Mouse (Mus musculus) heart, adult 11 months (tissue): ENCODE measurements at regions not wholly inside any gene's neighbourhood (a gene's known extent, or its start where the extent isn't known, plus 50 kb on each side); places are given as distances from the start of the nearest gene placed in this dataset.
A peak's percentile ranks its signal among the peaks of the same experiment; 100 is the strongest.

ENCODE experiments used
- DNase-seq: peaks from one replicate; pipeline ENCODE4 v3.0.0; 2022

DNA sequence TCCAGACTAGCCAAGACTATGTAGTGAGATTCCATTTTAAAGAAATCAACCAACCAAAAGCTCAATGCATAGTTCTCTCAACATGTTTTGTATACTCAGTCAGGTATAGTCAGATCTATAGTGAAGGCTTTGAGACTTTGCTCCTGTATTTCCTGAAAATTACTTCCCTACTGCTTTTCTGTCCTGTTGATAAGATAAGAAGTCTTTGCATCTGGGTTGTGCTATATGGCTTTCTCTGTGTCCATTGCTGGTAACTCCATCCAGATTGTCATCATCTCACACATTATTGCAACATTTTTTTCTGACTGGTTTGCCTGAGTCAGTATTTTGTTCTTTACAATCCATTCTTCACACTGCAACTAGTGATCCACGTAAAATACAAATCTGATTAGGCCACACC lies 74.0 kb downstream of the Agtr2 start:
- DNase-seq = no peak

DNA sequence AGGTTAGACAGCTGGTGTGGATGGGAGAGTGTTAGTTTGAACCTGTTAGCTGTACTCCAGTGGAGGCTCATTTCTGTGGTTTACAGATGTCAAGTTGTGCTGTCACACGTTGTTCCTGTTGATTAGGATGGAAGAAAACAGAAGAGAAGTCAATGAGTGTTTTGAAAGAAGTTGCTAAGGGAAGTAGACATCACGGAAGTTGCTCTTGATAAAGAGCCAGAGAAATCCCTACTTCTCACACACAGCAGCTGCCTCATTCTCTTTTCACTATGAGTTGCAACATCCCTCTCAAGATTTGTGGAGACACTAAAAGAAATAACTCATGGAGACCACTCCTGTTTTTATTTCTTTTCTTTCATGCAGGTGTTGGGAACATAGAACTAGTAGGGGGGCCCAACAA lies 82.3 kb downstream of the Agtr2 start:
- peak; percentile 92 for DNase-seq

DNA sequence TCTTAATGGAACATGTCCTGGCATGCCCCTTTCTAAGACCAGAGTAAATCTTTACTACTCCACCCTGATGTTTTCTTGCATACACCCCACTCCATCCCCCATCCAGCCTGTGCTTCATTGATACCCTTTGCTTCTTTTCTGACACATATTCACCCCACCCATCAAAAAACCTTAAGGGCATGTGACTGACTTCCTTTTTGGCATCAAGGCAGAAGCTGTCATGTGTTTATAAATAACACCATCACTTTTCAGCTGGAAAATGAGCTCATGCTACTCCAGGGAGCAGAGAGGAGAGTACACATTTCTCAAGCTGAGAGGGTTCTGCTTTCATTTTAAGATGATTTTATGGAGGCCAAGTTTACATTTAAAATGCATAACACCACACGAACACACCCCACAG lies 83.2 kb downstream of the Agtr2 start:
- DNase-seq = peak; percentile 96

DNA sequence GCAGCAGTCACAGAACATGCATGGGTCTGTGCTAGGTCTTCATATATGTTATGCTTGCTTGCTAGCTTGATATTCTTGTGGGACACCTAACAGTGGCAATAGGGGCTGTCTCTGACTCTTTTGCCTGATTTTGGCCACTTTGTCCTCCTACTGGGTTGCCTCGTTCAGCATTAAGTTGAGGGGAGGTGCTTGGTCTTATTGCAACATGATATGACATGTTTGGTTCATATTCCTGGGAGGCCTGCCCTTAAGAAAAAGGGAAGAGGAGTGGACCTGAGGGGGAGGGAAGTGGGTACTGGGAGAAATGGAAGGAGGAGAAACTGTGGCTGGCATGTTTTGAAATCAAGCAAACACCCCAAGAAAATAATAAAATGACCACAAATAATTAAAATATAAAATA lies 83.6 kb downstream of the Agtr2 start:
- peak; percentile 84 for DNase-seq

DNA sequence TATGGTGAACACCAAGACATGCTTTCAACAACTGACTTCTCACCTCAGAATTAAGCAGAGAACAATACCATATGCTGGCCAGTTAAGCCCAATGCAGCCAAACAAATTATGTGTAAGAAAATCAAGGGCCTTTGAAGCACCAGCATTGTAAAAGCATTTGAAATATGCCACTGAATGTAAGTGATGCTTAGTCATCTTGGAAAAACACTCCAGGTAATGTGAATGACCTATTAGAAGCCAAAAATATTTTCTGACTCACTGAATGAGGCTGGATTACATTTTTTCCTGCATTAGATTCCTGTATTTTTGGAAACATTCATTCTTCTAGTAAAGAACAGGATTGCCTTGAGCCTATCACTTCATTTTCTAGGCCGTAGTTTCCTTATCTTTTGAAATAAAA lies 95.6 kb downstream of the Agtr2 start:
- DNase-seq = no peak

DNA sequence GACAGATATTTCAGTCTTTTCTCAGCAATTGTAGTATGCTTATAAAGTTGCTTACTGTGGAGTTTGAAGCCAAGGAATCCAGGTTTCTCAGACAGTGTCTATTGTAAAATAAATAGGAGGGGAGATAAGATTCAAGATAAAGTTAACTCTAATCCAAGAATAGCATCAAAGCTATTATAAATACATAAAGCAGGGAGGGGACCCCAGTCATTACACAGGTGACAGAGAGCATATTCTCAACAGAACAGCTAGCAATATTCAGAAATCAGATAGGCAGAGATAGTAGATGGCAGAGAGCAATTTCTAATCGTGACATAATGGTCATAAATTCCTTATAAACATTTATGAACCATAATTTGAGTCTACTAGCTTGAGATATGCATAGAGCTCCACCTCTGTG lies 101.7 kb downstream of the Agtr2 start:
- no peak for DNase-seq

DNA sequence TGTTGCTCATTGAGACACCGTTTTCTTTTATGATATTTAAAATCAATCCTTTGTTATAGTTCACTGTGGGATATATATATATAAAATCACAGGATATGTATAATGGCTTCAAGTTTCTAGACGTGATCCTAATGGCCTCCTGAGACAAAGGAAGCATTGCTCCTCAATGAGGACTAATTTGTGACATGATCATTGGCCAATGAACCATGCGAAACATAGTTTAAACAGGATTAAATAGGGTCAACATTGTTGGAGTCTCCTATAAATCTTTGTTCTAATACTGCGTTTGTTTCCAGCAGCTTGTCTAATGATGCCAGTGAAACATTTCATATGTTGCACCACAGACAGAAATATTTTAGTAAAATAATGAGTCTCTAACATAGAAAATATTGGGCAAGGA lies 105.5 kb downstream of the Agtr2 start:
- DNase-seq = no peak
